Mouse (Mus musculus) heart, postnatal 0 days (tissue): Measurements from ENCODE around the gene Dusp12. TPM values are rescaled to one million over a fixed set of nuclear protein-coding genes. Genes with fewer than 3 reads are reported as not detected.

Experiments used
- ATAC-seq: fragments of 200-750 bp; cut with Nextera tagmentation; 2 replicates; pipeline ENCODE4 v1.8.0; 2017; ENCODE audit warnings: low read depth, moderate number of reproducible peaks, moderate library complexity; ENCODE audit not compliant: insufficient read depth
- DNase-seq: peaks from one replicate; pipeline ENCODE4 v3.0.0-alpha.2; 2016; ENCODE audit warnings: low spot score
- H3K27ac ChIP-seq: fragments of 300-500 bp; sonication (generic); 2 replicates; pipeline ENCODE4 v1.5.1; 2014; ENCODE audit warnings: low read depth, mild to moderate bottlenecking
- H3K27me3 ChIP-seq: fragments of 300-500 bp; sonication (generic); 2 replicates; pipeline ENCODE4 v1.6.1; 2014; ENCODE audit warnings: low read length, mixed read lengths; ENCODE audit not compliant: control insufficient read depth, insufficient read depth
- H3K36me3 ChIP-seq: fragments of 300-500 bp; sonication (generic); replicated peaks from 2 replicates; pipeline ENCODE4 v1.6.1; 2014; ENCODE audit warnings: low read length, mixed read lengths; ENCODE audit not compliant: control insufficient read depth, insufficient read depth
- H3K4me1 ChIP-seq: fragments of 300-500 bp; sonication (generic); 2 replicates; pipeline ENCODE4 v1.6.1; 2014; ENCODE audit warnings: antibody characterized with exemption; ENCODE audit not compliant: control insufficient read depth, insufficient read depth
- H3K4me2 ChIP-seq: fragments of 300-500 bp; sonication (generic); 2 replicates; pipeline ENCODE4 v1.6.1; 2014; ENCODE audit warnings: low read depth, mild to moderate bottlenecking, low read length, moderate library complexity
- H3K4me3 ChIP-seq: fragments of 300-500 bp; sonication (generic); 2 replicates; pipeline ENCODE4 v1.5.1; 2014; ENCODE audit warnings: low read depth, low read length
- H3K9ac ChIP-seq: fragments of 300-500 bp; sonication (generic); replicated peaks from 2 replicates; pipeline ENCODE4 v1.6.1; 2014; ENCODE audit warnings: low read depth, low read length, mixed read lengths
- H3K9me3 ChIP-seq: fragments of 300-500 bp; sonication (generic); replicated peaks from 2 replicates; pipeline ENCODE4 v1.6.1; 2016; ENCODE audit warnings: low read length; ENCODE audit not compliant: control insufficient read depth
- CTCF ChIP-seq: IDR thresholded peaks from 2 replicates; pipeline ENCODE4 v1.5.1; 2016; ENCODE audit warnings: antibody characterized with exemption, control low read depth, low read depth
- EP300 ChIP-seq: IDR thresholded peaks from 2 replicates; pipeline ENCODE4 v1.6.1; 2016; ENCODE audit warnings: antibody characterized with exemption, low read depth
- WGBS: fragments of 180-500 bp; shearing (Covaris S2); extraction: QIAGEN DNeasy Blood & Tissue Kit; methylation state at CpG from one replicate; pipeline ENCODE4 v1.1.7; 2014; 5-methylcytosine and 5-hydroxymethylcytosine counted together
- polyA plus RNA-seq: library from polyadenylated mRNA; unstranded; fragments of >200 nt; fragmentation: Nextera tagmentation; extraction: Ambion mirVana; gene quantifications from 2 replicates; pipeline ENCODE4 v1.2.1, GENCODE M21; 2015
- total RNA-seq: library from RNA; depleted of rRNA; stranded (reverse); fragments of >200 nt; gene quantifications from 2 replicates; pipeline ENCODE4 v1.2.3, GENCODE M21; 2014; ENCODE audit warnings: low replicate concordance

Dusp12 gene
- total and polyA plus RNA-seq, 2 experiments from 2014 or later: 15.6 to 21.7 TPM

- Histone ChIP-seq H3K36me3 (no peaks in the 10 kb centered on the region; the same call in 1 of the 2 replicates), H3K27me3 (no peaks in the 10 kb centered on the region), H3K27ac (no peak overlapping the region), H3K4me2 (no peak overlapping the region), H3K4me3 (no peak overlapping the region), H3K4me1 (peaks cover 4% of the 10 kb centered on the region; the same call in 1 of the 2 replicates), H3K9ac (no peak overlapping the region), H3K9me3 (no peaks in the 10 kb centered on the region)
- no peak for TF ChIP-seq CTCF
- TF ChIP-seq EP300: no peak
- WGBS: 83% methylated on average over 2 of the region's 2 CpGs
- DNase-seq: no peak
- no peak for ATAC-seq
Observed at GRCm38 (mm10) chr1:170857369-170857768, 28.0 kb downstream of the Dusp12 start.

- no peak overlapping the region for H3K27ac ChIP-seq
- no peak for ATAC-seq
Observed at GRCm38 (mm10) chr1:170855056-170855760, 30.1 kb downstream of the Dusp12 start.

GRCm38 (mm10) chr1:170853604-170854003 lies 31.7 kb downstream of the Dusp12 start:
- Histone ChIP-seq H3K4me3 (no peak overlapping the region), H3K4me2 (no peak overlapping the region), H3K36me3 (peaks cover 16% of the 10 kb centered on the region; the same call in 1 of the 2 replicates), H3K27me3 (no peaks in the 10 kb centered on the region), H3K4me1 (no peaks in the 10 kb centered on the region; the same call in 1 of the 2 replicates), H3K9ac (no peak overlapping the region), H3K27ac (no peak overlapping the region), H3K9me3 (no peaks in the 10 kb centered on the region)
- TF ChIP-seq EP300 (no peak), CTCF (no peak)
- 94% methylated on average over 3 of the region's 3 CpGs for WGBS
- no peak for ATAC-seq
- no peak for DNase-seq

More at GRCm38 (mm10) chr1:170855056-170855760, 30.1 kb downstream of the Dusp12 start:
- no peak overlapping the region for H3K4me2 ChIP-seq
- peaks cover 7% of the 10 kb centered on the region; the same call in 1 of the 2 replicates for H3K36me3 ChIP-seq
- H3K9me3 ChIP-seq: no peaks in the 10 kb centered on the region
- H3K9ac ChIP-seq: no peak overlapping the region
- no peak overlapping the region for H3K4me3 ChIP-seq
- no peaks in the 10 kb centered on the region for H3K27me3 ChIP-seq
- no peak for TF ChIP-seq EP300
- TF ChIP-seq CTCF: no peak
- DNase-seq: no peak
- H3K4me1 ChIP-seq: no peaks in the 10 kb centered on the region; the same call in 1 of the 2 replicates
- 76% methylated on average over 13 of the region's 13 CpGs for WGBS

GRCm38 (mm10) chr1:170850637-170851624 lies 34.4 kb downstream of the Dusp12 start:
- H3K4me2 ChIP-seq: no peak overlapping the region
- peaks cover 16% of the 10 kb centered on the region for H3K36me3 ChIP-seq
- DNase-seq (no peak), ATAC-seq (no peak; the same call in 1 of the 2 replicates)
- WGBS: 50% methylated on average over 23 of the region's 23 CpGs
- no peaks in the 10 kb centered on the region for H3K27me3 ChIP-seq
- H3K9ac ChIP-seq: no peak overlapping the region
- no peak overlapping the region for H3K4me3 ChIP-seq
- TF ChIP-seq EP300: no peak
- no peak for TF ChIP-seq CTCF
- peaks cover 2% of the 10 kb centered on the region for H3K4me1 ChIP-seq
- H3K9me3 ChIP-seq: no peaks in the 10 kb centered on the region
- peak overlapping the region; percentile 31; the same call in 1 of the 2 replicates for H3K27ac ChIP-seq

GRCm38 (mm10) chr1:170850007-170850406 lies 35.3 kb downstream of the Dusp12 start:
- Histone ChIP-seq H3K27ac (no peak overlapping the region), H3K9ac (no peak overlapping the region), H3K27me3 (no peaks in the 10 kb centered on the region), H3K4me2 (no peak overlapping the region), H3K4me1 (peaks cover 11% of the 10 kb centered on the region), H3K9me3 (no peaks in the 10 kb centered on the region), H3K4me3 (no peak overlapping the region), H3K36me3 (peaks cover 16% of the 10 kb centered on the region)
- no peak for ATAC-seq
- no peak for DNase-seq
- 81% methylated on average over 2 of the region's 2 CpGs for WGBS
- TF ChIP-seq CTCF (no peak), EP300 (no peak)
